Mouse (Mus musculus): ENCODE data around the gene Mtcl1.

- TF ChIP-seq CTCF (IDR thresholded peaks at IDR 0.05; ENCODE audit: low read depth, low read length), result no peak
- TF ChIP-seq POLR2A (IDR thresholded peaks at IDR 0.05; ENCODE audit: insufficient read depth, low read length), result no peak
- no peak for TF ChIP-seq EP300 (IDR thresholded peaks at IDR 0.05; ENCODE audit: insufficient read depth, low read depth, low read length)
These were observed 68.2 kb downstream of the Mtcl1 start for GRCm38 (mm10) chr17:66381338-66381737.

Data from ES-Bruce4 (cell line).